Mouse (Mus musculus) heart, adult 18-20 months (tissue): ENCODE measurements around the gene Psma6. TPM values are rescaled to one million over a fixed set of nuclear protein-coding genes. Genes with fewer than 3 reads are reported as not detected.
"Not testable (repeated sequence)": the region's sequence is repeated elsewhere in the genome, so short reads cannot be mapped to it uniquely, and the experiment has no call there.

Source experiments
- DNase-seq, 2 experiments: peaks; one replicate each; pipeline ENCODE4 v3.0.0; 2021 to 2022; ENCODE audit warnings: mixed read lengths in 1 of 2
- total RNA-seq, 2 experiments: library from RNA; stranded (reverse); gene quantifications; 2 replicates each; pipeline ENCODE4 v1.2.3; 2021

The Psma6 gene
- total RNA-seq, 2 experiments from 2014 or later, result 171 to 180 TPM

DNA sequence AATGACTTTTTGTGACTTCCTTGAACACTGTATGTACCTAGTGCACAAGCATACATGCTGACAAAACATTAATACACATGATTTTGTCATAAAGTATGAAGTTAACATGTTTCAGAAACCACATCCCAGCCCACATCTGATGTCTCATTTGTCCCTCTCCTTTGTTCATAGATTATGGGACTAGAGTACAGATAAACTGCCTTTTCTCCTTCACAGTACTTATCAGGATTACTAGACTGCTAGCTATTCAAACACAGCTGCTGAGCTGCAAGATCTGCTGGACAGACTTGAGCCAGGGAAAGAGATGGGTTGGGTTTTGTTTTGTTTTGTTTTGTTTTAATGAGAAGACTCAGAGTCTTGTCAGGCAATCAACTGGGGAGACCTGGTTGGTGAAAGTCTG is 8.1 kb downstream of the Psma6 start:
- no peak for DNase-seq

DNA sequence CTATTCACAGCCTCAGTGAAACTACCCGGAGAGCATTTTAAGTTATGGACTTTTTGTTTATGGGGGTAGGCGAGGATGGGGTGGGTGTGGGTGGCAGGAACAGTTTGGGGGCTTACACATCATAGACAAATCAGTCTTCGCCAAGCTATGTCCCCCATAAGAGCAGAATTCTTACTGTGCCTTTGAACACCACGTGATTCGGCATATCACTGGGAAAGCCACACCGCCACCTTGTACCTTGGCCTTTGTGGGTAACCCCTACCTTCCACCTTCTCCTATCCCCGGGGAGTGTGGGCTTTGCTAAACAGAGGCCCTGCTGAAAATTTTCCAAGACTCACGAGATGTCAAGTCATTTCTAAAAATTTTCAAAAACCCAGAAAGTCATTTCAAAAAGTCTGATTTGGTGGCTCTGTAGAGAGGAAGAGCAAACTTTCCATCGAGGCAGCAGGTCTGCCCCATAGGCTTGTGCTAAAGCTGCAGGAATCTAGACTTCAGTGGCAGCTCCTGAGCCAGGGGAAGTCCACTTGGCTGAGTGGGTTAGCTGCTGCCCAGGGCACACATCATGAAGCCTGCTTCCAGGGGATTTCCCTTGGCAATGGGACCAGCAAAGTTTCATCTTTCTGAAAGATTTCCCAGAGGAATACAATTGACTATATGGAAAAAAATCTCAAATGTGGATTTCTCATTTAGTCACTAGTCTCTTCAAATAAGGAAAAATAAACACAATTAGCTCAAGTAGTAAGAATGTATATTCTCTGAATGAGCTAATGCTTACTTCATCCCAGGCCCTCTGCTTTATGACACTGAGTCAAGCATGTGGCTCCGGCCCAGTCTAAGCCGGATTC is 8.9 kb downstream of the Psma6 start:
- no peak for DNase-seq

DNA sequence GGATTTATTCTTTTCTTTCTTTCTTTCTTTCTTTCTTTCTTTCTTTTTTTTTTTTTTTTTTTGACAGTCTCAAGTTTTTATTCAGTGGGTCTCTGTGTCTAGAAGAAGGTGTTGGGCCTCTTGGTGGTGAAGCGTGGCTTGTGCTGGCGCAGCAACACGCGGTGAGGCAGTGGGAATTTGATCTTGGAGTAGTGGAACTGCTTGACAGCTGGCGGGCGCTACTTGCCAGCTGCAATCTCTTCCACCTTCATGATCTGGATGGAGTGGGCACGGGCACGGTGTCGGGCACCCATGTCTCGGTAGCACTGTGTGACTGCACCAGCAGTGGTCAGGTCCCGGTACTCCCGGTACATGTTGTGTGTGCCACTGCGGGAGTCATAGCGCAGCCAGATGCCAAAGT is 11.6 kb downstream of the Psma6 start:
- not testable (repeated sequence) for DNase-seq

- DNase-seq, result no peak
Measured at GRCm38 (mm10) chr12:55396536-55396935, 12.5 kb downstream of the Psma6 start.

DNA sequence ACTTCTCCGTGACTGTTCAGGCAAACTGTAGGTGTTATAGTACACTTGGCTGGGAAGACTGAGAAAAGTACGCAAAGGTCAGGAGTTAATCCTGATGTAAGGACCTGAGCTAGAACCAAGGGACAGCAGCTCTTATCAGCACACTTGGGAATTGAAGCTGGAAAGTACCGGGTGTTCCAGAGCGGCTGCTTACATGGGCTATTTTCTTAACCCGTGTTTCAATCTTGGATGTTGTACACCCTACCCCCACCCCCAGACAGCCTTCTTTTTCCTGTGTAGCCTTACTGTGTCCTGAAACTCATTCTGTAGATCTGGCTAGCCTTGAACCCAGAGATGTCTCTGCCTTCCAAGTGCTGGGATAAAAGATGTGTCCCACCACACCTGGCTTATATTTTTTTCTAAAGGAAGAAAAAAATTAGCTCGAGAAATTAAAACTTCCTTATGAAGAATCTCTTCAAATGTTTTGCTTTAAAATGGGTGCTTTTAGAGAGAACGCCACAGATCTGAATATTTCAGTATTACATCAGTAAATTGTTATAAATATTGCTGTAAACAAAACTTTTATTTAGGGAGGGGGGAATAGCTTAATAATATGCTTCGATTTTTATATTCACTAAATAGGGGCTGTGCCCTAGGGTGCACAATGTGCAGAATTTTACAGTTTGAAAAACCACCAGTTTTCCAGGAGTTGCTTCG is 13.7 kb downstream of the Psma6 start:
- DNase-seq, result peak; percentile 54 to 80

DNA sequence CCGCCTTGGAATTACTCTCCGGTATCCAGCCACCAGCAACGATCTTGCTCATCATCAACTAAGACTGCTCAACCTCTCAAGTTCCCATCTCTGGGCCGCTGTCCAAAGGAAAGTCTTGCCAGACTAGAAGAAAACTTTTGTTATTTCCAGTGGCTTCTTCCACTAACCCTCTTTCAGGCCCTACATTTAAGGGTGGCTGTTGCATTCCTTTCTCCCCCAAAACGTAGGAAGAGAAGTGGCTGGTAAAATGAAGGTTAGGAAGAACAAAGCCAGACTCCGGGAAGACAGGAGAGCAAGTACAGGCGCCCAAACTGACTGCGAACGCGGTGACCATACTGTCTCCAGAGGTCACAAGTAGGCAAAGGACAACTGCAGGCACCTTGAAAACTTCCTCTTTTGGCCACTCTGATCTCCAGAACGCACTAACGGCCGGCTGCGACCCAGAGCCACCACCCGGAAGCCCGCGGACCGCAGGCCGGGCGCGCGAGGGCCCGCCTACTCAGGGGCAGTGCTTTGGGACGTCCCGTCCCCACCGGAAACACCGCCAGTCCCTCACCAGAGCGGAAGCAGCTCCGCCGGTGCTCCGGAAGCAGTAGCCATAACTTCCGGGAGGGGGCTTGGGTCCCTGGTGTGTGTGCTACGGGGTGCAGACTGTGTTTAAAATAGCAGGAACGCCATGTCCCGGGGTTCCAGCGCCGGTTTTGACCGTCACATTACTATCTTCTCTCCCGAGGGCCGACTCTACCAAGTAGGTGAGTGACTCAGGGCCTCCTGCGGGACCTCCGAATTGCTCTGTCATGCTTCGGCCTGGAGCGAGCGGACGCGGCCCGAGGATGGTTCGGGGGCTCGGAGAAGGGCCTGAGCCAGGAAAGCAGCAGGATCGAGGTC is 14.5 kb downstream of the Psma6 start:
- DNase-seq, result peak; percentile 94 to 96

- no peak for DNase-seq
Measured at GRCm38 (mm10) chr12:55399128-55399677, 15.2 kb downstream of the Psma6 start.

DNA sequence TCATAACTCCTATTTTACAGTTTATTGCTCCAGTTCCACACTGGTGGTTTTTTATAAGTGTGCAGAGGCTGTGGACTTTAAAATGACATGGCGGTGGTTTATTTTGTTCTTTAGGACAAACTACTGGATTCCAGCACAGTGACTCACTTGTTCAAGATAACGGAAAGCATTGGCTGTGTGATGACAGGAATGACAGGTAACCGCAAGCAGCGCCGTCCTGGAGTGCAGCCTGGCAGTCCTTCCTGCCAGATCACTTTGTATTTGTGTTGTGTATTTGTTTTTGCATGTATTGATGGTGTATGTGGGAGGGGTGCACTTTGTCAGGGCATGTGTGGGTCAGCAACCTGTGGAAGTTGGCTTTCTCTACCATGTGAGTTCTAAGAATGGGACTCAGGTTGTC is 23.9 kb downstream of the Psma6 start:
- no peak for DNase-seq

GRCm38 (mm10) chr12:55415255-55415654 is 31.2 kb downstream of the Psma6 start:
- no peak for DNase-seq

GRCm38 (mm10) chr12:55415762-55416161 is 31.7 kb downstream of the Psma6 start:
- DNase-seq, result no peak

DNA sequence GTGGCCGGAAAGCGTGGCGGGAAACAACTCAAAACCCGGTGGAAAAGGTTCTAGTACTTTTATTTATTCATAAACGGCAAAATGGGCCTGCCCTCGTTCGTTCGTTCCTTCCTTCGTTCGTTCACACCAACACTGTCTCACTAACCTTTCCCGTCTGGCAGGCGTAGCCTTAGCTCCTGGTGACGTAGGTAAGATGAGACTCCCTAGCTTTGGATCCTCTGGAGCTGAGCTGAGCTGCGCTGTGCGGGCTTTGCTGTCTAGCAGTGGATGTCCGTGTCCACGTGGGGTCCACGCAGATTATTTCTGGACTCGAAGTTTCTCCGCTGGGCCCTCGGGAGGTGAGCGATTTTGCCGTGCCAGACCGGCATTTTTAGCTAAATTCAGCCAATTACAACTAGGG is 36.2 kb downstream of the Psma6 start:
- no peak for DNase-seq

GRCm38 (mm10) chr12:55422057-55422456 is 38.0 kb downstream of the Psma6 start:
- DNase-seq, result no peak

DNA sequence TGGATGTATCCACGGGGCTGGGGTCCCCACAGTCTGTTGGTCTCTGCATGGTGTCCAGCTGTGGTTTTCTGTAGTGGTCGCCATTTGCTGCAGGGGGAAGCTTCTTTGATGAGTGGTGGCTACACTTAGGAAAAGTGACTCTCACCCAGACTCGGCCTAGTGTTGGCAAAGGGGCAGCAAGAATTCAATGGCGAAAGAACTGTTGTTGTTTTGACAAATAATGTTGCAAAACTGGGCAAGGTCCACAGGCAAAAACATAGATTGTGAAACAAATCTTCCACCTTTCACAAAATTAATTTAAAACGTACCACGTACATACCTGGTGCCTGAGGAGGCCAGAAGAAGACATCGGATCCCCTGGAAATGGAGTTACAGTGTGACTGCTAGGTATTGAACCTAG is 42.3 kb downstream of the Psma6 start:
- no peak for DNase-seq

DNA sequence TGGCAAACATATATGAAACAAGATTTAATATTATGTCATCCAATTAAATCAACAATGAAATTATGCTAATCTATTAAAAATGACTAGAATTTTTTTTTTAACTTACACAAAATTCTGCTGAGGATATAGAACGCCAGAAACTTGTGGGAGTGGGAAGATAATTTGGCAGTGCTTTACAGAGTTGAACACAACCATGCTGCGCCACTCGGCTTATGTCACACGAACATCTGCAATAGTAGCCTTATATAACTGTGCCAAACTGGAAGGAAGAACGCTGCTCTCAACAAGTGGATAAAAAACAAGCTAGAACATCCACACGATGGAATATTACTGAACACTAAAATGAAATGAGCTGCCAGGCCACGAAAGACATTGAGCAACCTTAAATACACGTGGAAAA is 45.2 kb downstream of the Psma6 start:
- no peak for DNase-seq

- no peak for DNase-seq
Measured at GRCm38 (mm10) chr12:55429956-55430355, 45.9 kb downstream of the Psma6 start.

GRCm38 (mm10) chr12:55432284-55432919 is 48.4 kb downstream of the Psma6 start:
- DNase-seq, result no peak

- DNase-seq, result no peak
Measured at GRCm38 (mm10) chr12:55432920-55433284, 48.9 kb downstream of the Psma6 start.

- DNase-seq, result peak; percentile 33 to 40
Measured at GRCm38 (mm10) chr12:55433802-55434435, 49.9 kb downstream of the Psma6 start.

DNA sequence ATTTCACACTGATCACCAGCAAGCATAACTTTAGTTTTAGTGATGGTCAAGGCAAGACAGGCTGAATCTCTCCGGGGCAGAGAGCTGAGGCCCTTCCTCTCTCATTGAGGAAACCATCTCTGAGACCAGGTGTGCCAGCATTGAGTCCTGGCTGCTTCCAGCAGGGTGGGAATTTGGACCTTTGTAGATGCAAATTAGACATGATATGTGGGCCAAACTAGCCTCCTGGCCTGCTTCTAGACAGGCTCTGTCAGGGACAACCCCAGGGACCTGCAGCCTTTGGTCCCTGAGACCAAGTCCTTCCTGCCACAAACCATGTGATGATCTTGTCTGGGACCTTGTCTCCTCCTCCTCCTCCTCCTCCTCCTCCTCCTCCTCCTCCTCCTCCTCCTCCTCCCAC is 51.1 kb downstream of the Psma6 start:
- no peak for DNase-seq

- DNase-seq, result peak in 1 of 2 experiments; percentile 60
Measured at GRCm38 (mm10) chr12:55437122-55437826, 53.3 kb downstream of the Psma6 start.

DNA sequence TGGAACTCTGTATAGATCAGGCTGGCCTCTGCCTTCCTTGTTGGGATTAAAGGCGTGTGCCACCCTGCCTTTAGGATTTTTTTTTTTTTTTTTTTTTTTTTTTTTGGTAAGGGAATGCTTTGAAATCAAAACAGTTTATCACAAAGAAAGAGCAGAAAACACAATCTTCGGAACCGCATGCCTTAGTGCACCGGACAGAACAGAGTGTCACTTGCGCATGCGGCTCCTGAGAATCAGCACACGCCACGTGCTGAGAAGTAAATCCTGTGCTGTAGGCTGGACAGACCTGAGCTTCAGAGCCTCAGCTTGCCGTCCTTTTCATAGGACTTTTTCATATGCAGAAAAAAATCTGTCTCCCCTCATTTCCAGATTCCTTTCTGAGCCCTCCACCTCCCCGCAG is 54.0 kb downstream of the Psma6 start:
- DNase-seq, result no peak
